Mouse (Mus musculus) lung, postnatal 10 days (tissue): Measurements from ENCODE around the gene Gm10134.

Source experiments
- DNase-seq: peaks from one replicate; pipeline ENCODE4 v3.0.0; 2021

Gm10134 gene

DNA sequence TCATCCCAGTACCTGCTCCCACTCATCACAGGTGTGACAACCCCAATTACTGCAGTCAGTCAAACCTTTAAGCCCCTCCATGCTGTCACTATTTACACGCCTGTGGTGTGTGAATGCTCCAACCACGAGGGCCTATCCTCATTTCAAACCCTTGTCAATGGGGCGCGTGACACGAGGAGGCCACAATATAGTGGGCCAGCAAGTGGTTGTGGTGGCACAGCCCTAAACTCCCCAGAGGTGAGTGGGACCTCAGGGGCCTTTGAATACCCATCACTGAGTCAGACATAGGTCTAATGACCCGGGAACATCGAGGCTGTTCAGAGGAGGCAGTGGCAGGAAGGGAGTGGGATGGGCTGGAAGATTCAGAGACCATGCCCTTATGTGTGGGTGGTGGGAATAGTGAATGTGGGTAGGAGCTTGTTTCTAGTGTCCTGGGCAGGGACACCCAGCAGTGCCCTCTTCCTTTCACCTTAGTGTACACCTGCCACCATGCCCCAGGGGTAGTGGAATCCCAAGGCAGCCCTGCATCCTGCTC, 28.1 kb downstream of the Gm10134 start:
- no peak for DNase-seq

DNA sequence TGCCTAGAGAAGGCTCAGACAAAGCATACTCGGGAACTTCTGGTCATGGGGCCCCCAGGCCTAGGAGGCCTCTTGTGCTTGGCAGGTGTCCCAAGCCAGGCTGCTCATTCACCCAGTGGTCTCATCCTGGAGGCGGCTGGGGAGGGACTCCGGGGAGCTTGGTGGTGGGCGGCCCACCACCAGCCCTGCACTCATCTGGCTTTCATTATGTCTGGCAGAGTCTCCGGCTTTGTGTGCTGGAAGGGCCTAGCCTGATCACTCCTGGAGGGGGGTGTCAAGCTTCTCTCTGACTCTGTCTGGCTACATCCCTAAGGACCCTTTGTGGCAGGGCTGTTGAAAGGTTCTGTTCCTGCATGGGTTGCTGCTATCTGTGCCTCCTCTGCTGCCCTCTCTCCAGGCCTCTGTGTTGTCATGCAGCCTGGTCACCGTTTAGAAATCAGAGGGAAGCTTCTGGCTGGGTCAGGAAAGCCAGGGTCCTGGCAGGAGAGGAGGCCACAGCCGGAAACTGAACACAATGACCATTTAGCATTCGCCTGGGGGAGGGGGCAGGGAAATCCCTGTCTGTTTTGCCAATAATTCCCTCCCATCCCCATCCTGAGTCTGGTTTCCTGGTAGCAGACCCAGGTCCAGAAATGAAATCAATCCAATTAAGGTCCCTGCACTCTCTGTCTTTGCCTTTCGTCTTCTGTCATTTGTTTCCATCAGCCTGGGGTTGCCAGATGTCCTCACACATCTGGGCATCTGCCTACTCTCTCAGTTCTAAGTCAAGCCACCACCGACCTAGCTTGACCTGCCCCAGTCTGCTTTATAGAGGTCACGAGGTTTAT, 28.8 kb downstream of the Gm10134 start:
- DNase-seq, result peak; percentile 83

DNA sequence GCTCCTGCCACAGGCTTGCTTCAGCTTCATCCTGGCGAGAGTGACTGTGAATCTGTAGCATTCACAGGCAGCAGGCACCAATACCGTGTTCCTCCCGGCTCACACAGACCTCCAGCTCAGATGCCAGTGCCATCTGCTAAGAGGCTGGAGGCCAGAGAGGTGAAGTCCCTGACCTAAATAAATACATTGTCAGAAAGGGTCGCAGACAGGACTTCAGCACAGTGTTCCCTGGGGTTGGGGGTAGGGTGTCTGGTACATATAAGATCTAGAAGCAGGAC, 29.3 kb downstream of the Gm10134 start:
- no peak for DNase-seq

DNA sequence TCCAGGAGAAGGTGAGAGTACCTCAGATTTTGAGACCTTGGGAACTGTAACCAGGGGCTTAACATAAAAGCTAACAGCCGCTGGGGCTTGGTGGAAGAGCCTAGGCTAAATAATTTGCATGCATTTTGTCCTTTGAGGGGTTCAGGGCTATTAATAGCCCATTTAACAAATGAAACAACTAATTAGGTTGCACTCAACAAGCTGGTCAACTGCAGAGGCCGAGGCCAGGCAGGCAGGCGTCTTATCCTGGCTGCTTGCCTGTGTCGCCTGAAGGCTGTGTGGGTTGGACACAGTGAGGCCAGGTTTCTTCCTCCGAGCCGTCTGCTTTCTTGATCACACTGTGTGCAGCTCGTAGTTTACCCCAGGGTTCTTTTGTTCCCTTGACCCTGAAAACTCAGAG, 29.8 kb downstream of the Gm10134 start:
- peak; percentile 68 for DNase-seq

DNA sequence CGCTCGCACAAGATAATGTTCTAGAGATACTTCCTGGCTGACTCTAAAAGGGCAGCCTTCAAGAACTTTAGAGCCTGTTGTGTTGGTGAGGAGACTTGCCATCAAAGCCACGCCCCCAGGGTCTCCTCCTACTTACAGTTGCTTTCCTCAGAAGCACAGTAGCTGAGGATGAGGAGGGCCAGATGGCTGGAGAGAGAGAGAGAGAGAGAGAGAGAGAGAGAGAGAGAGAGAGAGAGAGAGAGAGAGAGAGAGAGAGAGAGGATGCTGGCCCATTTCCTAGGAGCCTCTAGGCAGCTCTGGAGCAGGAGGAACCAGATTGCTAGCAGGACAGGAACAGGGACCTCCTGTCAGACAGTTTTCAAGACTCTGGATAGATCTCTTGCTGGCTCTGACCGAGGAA, 30.3 kb downstream of the Gm10134 start:
- DNase-seq, result peak; percentile 86

DNA sequence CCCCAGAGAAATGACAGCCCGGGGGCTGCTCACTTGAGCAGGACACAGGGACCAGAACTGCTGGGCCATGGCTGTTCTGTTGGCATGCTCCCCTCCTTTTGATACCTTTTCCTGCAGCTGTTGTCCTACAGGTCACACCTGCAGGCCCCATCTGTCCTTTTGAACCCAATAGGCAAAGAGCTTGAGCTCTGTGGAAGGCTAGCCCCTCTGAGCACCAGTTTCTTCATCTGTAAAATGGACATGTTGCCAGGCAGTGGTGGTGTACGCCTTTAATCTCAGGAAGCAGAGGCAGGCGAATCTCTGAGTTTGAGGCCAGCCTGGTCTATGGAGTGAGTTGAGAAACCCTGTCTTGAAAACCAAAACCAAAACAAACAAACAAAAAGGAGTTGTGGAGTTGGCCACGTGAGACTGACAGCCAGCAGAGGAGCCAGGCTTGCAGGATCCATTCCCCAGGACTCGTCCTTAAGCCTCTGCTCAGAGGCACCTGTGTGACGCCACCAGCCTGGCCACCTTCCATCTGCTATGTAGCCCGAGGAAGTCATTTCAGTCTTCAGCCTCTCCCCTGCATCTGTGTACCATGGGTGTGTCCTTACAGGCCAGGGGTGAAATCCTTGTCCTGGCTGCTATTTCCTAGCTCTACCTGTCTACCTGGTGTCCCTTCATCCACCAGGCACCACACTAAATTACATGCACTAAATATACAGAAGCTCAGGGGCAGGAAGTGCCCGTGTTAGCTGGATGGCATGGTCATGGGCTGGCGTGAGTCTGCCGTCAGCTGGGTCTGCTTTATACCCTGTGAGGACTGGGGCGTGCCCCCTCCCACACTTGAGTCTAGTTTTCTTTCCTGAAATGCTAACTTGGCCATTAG, 31.1 kb downstream of the Gm10134 start:
- DNase-seq, result no peak

DNA sequence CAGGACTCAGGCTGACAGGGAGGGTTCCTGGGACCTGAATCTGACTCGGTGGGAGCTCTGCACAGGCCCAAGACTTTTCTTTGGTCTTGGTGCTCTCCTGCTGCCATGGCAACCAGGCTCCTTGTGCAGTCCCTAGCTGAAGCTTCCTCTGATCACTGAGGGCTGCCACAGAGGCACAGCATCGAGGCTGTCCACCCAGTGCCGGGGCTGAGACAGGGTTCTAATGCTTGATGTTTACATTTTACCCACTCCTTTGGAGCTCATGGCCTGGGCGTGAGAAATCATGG, 31.7 kb downstream of the Gm10134 start:
- no peak for DNase-seq

DNA sequence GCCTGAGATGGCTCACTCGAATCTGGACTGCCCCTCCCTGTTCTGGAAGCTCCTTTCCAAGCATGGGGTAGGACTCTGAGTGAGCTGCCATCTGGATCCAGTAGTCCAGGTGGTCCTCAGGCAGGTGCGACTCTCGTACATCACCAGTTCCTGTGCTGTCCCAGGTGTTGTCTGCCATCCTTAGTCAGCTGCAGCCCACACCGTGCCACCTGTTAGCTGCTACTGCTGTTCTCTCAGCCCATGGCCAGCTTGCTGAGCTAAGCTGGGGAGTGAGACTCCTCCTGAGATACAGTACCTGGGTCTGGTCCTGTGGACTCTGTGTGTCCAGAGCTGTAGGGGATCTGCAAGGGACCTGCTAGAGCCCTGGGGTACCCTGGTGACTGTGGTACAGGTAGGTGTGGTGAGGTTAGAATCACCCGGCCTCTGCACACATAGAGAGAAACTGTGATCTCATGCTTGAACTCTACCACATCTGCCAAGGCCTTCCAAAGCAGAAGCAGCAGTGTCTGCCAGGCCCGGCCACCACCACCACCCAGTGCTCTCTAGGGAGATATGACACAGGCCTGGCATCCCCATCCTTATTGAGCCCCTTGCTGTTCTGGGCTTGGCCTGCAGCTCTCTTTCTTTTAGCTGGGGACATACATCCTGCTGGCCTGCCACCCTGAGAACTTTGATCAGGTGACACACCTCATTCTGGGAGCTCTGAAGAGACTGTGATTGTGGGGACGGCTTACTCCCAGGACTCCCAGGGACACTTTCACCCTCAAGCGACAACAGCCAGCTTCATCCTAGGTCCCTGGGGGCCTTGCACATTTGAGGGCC, 32.3 kb downstream of the Gm10134 start:
- DNase-seq, result no peak

DNA sequence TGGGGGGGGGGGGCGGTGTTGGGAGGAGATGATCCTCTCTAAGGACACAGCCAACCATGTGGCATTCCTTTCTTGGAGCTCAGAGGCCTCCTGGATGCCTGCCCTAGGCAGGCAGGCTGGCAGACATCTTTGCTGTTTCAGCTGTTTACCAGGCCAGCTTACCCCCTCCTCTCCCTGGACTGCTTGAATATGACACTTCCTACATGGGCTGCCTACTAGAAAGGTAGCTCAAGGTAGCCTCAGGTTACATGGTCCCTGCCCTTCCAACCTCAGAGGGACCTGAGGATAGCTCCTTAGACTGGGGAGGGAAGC, 32.9 kb downstream of the Gm10134 start:
- DNase-seq, result no peak

DNA sequence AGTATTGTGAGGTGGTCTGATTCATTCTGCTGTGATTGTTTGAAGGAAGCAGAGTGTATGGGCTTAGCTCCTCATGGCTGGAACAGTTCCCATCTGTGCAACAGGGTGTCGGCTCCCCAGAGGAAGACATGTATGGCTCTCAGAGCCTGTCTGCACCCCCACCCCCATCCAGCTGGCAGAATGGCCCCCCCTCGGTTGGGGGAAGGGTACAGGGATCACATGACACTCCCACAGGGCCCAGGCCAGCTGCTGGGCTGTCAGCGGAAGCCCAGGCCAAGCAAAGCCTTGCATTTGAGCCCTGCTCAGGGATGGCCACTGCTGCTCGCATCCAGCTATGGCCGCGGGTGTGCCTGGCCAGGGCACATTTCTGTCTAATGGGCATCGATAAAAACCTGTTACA, 33.3 kb downstream of the Gm10134 start:
- DNase-seq, result peak; percentile 90

DNA sequence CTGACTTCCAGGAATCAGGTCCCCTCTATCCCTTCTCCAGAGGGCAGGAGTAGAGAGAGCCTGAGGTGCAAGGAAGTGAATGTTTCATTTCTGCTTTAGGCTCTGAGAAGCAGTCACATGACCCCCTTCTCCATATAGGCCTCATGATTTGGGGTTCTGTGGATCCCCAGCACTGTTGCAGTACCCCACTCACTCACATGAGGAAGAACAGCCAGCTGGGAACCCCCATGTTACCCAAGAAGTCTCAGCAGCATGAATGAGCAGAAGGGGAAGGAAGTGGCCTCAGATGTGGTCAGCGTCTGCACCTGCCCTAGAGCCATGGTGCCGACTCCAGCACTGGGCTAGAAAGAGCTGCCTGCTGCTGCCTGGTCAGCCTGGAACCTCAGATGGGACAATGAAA, 34.1 kb downstream of the Gm10134 start:
- DNase-seq, result no peak

DNA sequence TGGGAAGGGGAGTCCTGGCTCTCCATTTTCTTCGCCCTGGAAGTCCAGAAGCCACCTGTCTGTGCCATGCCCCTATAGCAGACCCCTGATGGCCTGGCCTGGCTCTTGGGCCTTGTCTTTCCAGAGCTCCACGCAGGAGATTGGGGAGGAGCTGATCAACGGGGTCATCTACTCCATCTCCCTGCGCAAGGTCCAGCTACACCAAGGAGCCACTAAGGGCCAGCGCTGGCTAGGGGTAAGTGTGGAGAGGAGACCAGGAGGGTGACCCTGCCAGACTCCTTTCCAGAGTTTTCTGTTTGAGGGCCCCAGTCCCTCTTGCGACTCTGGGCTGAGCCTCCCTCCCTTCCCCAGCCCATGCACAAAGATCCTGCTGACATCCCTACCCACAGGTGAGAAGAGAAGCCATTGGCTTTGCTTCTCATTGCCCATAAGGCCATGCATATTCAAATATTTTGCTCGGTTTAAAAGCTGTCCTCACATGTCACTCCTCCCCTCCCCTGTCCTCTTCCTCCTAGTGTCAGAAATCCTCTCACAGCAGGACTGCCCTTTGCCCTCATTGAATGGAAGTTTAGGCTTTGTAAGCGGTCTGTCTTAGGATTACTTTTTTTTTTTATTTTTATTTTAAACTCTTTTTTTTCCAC, 34.8 kb downstream of the Gm10134 start:
- no peak for DNase-seq

DNA sequence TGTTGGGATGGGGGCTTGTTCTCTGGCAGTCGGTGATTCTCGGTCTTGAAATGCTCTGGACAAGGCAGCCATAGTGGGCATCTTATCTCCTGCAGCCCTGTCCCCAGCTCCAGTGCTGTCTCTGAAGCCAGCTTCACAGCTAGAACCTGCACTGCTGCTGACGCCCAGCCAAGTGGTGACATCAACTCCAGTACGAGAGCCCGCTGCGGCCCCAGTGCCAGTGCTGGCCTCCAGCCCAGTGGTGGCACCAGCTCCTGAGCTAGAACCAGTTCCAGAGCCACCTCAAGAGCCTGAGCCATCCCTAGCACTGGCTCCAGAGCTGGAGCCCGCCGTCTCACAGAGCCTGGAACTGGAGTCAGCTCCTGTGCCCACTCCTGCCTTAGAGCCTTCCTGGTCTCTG, 38.0 kb downstream of the Gm10134 start:
- no peak for DNase-seq

DNA sequence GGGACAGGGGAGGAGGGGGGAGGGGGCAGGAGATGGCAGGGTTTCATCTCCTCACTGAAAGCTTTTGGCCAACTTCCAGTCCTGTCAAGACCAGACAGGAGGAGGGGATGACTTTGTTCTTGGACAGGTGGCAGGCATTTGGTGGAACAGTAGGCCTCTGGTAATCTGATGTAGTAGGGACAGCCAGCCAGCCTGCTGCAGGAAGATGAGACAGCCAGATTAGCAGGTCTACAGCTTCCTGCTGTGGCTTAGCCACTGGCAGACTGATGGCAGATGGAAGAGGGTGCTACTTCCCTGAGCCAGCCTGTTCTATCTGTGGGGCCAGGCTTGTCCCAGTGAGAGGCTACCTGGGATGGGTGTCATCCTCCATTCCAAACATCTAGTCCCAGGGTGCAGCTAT, 40.1 kb downstream of the Gm10134 start:
- no peak for DNase-seq

DNA sequence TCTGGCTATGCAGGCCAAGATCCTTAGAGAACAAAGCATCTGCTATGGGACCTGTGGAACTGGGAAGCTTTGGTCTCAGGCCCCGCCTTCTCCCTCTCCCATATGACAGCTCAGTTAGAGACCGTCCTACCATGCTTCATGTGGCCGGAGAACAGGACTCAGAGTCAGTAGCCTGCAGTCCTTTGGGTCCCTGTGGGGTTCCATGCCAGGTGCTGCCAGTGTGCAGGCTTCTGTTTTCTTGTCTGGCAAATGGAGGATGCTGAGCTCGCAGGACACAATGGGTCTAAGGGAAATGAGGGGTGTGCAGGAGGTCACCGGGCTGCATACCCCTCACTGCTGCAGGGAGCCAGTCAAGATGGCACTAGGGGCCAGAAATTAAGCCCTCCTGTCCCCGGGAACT, 40.7 kb downstream of the Gm10134 start:
- DNase-seq, result no peak

DNA sequence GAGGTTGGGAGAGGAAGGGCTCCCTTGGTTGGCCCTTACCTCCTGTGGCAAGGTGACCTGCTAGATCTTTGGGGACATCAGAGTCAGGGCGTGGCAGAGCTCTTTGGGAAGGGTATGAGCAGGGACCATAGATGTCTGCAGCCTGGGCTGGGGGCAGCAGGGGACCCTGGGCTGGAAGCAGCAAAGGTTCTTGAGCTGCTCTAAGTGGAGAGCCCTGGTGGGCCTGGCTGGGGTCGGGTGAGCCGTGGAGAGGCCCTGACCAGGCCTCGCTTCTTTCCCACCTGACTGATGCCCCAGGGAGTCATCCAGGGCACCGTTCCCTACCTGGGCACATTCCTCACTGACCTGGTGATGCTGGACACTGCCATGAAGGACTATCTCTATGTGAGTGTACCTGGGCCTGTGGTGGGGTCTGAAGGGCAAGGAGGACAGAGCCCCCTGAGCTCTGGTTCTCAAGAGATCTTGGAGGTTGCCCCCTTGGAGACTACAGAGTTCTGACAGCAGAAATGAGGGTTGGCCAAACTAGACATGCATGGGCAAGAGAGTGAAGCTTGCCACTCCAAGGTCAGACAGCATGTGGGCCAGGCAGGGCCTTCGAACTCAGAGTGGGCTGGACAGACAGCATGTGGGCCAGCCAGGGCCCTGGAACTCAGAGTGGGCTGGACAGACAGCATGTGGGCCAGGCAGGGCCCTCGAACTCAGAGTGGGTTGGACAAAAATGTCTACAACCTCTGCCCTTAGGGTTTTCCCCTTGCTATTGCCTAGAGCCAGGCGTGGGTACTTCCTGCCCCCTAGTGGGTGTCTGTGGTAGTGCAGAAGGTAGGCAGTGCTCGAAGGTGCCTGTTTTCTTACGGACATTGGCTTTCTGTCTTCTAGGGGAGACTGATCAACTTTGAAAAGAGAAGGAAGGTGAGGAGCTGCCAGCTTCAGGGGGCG, 41.6 kb downstream of the Gm10134 start:
- DNase-seq, result peak; percentile 92

DNA sequence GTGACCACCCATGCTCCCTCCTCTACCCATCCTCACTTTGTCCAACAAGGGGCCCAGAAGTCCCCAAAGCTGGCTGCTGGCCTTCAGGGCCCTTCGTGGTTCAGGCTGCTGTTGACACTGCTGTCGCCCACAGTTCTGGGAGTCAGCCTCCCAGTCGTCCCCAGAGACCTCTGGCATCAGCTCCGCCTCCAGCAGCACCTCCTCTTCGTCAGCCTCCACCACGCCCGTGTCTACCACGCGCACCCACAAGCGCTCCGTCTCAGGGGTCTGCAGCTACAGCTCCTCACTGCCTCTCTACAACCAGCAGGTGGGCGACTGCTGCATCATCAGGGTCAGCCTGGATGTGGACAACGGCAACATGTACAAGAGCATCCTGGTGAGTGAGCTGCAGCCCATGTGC, 43.3 kb downstream of the Gm10134 start:
- no peak for DNase-seq

DNA sequence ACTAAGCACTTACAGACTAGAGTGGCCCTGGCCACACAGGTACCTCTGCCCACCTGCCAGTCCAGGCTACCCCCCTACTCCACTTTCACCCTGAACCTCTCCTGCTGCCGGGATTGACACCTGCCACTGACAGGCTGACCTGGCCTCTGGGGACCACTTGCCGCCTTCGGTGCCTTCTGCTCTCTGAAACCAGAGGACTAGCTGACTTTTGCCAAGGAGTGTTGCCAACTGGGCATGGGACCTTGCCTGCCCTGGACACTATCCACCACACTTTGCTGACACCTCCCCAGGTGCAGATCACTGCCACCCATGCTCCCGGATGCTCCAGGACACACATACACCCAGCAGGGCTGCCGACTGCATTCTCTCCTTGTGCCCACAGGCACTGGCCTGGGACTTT, 46.4 kb downstream of the Gm10134 start:
- DNase-seq, result no peak
